Mouse (Mus musculus) megakaryocyte, embryonic 14.5 days (primary cell): ENCODE data around the gene Brsk1.

Experiments used
- FLI1 ChIP-seq: IDR thresholded peaks from 2 replicates; pipeline ENCODE4 v1.6.1; 2012; ENCODE audit warnings: low read length, inconsistent platforms, mixed read lengths
- GATA1 ChIP-seq: IDR thresholded peaks from 3 replicates; pipeline ENCODE4 v1.6.1; 2012; ENCODE audit warnings: mixed read lengths, low read length, inconsistent platforms, borderline replicate concordance

- TF ChIP-seq GATA1 (no peak), FLI1 (no peak)
These were observed 34.0 kb downstream of the Brsk1 start for GRCm38 (mm10) chr7:4724359-4724758.
